8 mouse cellular contexts compared by ENCODE assay signal in genomic region chr6:124759259-124759658, GRCm38 (mm10). TPM values are rescaled to one million over a fixed set of nuclear protein-coding genes. Genes with fewer than 3 reads are reported as not detected.
DNase-seq lines count a peak whose midpoint lies in the region; ATAC-seq and TF ChIP-seq lines count a peak whose summit lies in the region.

No protein-coding gene starts in this region.

- H3K9me3 ChIP-seq in hindbrain, embryonic 11.5 days (ENCODE audit: control insufficient read depth, low read length) = no peaks in the 10 kb centered on the region

- H3K4me1 ChIP-seq in hindbrain, embryonic 11.5 days (replicated peaks; ENCODE audit: control insufficient read depth, insufficient read depth, low read length) = peaks cover 7% of the 10 kb centered on the region

- no peaks in the 10 kb centered on the region for H3K27me3 ChIP-seq in Patski
- H3K27me3 ChIP-seq in hindbrain, embryonic 11.5 days (ENCODE audit: control insufficient read depth, insufficient read depth, low read length) = peaks cover 2% of the 10 kb centered on the region; the same call in 1 of the 2 replicates

- CTCF ChIA-PET in Patski (lab: Charles Lee) = interaction anchor here (0.9 to 3.2 kb wide), 17 partner anchors 14 to 122 kb away, joined by 3 to 19 read pairs (median 4); partner anchors contain the start of genes Emg1, Grcc10, Lpcat3 and Lrrc23

- DNase-seq in Patski (ENCODE audit: low read depth, low spot score) = peak; percentile 61
- peak; percentile 90 for DNase-seq in cerebellum, adult 9-10 months
- DNase-seq in hindbrain, embryonic 11.5 days (ENCODE audit: low spot score) = peak; percentile 84
- DNase-seq in layer of hippocampus, postnatal 36 days = peak; percentile 78 to 79
- peak; percentile 82 to 90 for DNase-seq in lung, postnatal 4 days
- peak; percentile 80 to 84 for DNase-seq in right cerebral cortex, postnatal 10 days (ENCODE audit: low spot score in 2 of 2)
- peak; percentile 84 to 85 for DNase-seq in urinary bladder, postnatal 36 days (ENCODE audit: low spot score in 2 of 2)

- 2% methylated on average over 5 of the region's 5 CpGs for WGBS in hindbrain, embryonic 11.5 days

- H3K9ac ChIP-seq in hindbrain, embryonic 11.5 days (ENCODE audit: low read depth, low read length) = no peak overlapping the region

- no peaks in the 10 kb centered on the region for H3K36me3 ChIP-seq in hindbrain, embryonic 11.5 days (ENCODE audit: control insufficient read depth, insufficient read depth, low read length)

- in situ Hi-C loops in Patski (cut with MboI; ENCODE audit: low pct_unique_long_range_greater_than_20kb) = loop anchor here (25.0 kb wide), 1 partner anchor 272 kb away; the partner anchor contains the start of gene C1rl

- POLR2A ChIA-PET in Patski (lab: Charles Lee) = interaction anchor here (0.6 to 3.5 kb wide), 8 partner anchors 15 to 1885 kb away, joined by 3 to 25 read pairs (median 3); partner anchors contain the start of gene Necap1

- H3K4me2 ChIP-seq in hindbrain, embryonic 11.5 days (replicated peaks; ENCODE audit: low read depth, low read length) = peak overlapping the region; percentile 9; the same call in 1 of the 2 replicates

- H3K27ac ChIP-seq in hindbrain, embryonic 11.5 days (ENCODE audit: low read depth, low read length) = no peak overlapping the region

- TF ChIP-seq CTCF in Patski (IDR thresholded peaks at IDR 0.05) = no peak

- H3K4me3 ChIP-seq in hindbrain, embryonic 11.5 days (ENCODE audit: low read depth, low read length) = no peak overlapping the region

- peak; percentile 23 for ATAC-seq in Patski
- peak; percentile 53 for ATAC-seq in frontal cortex, adult (ENCODE audit: low TSS enrichment)
- ATAC-seq in hindbrain, embryonic 11.5 days (ENCODE audit: low FRiP score) = no peak

RNA-seq across cellular contexts. Expression of gene Atn1, which starts 2.9 kb away (rescaled TPM):
- 100.0 TPM for polyA plus RNA-seq in Patski (2021)
- 9.2 and 12.7 TPM in 2 replicates for polyA plus RNA-seq in hindbrain, embryonic 11.5 days (2014; fragmentation: Nextera tagmentation; extraction: Ambion mirVana)
- 100 to 1,000 TPM; 139 to 170 TPM for total RNA-seq in layer of hippocampus, postnatal 36 days (2021)

RNA-seq across cellular contexts. Expression of gene Gm45234, which starts 3.4 kb away (rescaled TPM):
- 0.82 TPM for polyA plus RNA-seq in Patski (2021)
- polyA plus RNA-seq in hindbrain, embryonic 11.5 days (2014; fragmentation: Nextera tagmentation; extraction: Ambion mirVana) = not detected in 2 replicates
- total RNA-seq in layer of hippocampus, postnatal 36 days (2021) = not detected

RNA-seq across cellular contexts. Expression of gene Eno2, which starts 10.2 kb away (rescaled TPM):
- 25.8 TPM for polyA plus RNA-seq in Patski (2021)
- polyA plus RNA-seq in hindbrain, embryonic 11.5 days (2014; fragmentation: Nextera tagmentation; extraction: Ambion mirVana) = 5.9 and 7.1 TPM in 2 replicates
- 1,000 to 10,000 TPM in 1 of 2 experiments, 100 to 1,000 TPM in 1; 956 to 1,045 TPM for total RNA-seq in layer of hippocampus, postnatal 36 days (2021)

RNA-seq across cellular contexts. Expression of gene Grcc10, which starts 18.1 kb away (rescaled TPM):
- polyA plus RNA-seq in Patski (2021) = 270 TPM
- polyA plus RNA-seq in hindbrain, embryonic 11.5 days (2014; fragmentation: Nextera tagmentation; extraction: Ambion mirVana) = 553 and 590 TPM in 2 replicates
- total RNA-seq in layer of hippocampus, postnatal 36 days (2021) = 100 to 1,000 TPM; 337 to 366 TPM

RNA-seq across cellular contexts. Expression of gene Lrrc23, which starts 20.3 kb away (rescaled TPM):
- not detected for polyA plus RNA-seq in Patski (2021)
- polyA plus RNA-seq in hindbrain, embryonic 11.5 days (2014; fragmentation: Nextera tagmentation; extraction: Ambion mirVana) = 4.1 and 4.7 TPM in 2 replicates
- total RNA-seq in layer of hippocampus, postnatal 36 days (2021) = 1 to 10 TPM in 1 of 2 experiments, under 1 TPM in 1; 1.00 to 3.5 TPM
